Mouse (Mus musculus) lung, adult 2 months (tissue): Measurements from ENCODE around the gene Trit1.

Experiments used
- CTCF ChIP-seq: fragments of 200-500 bp; IDR thresholded peaks from 2 replicates; pipeline ENCODE4 v1.5.1; 2011; ENCODE audit warnings: mild to moderate bottlenecking, low read length, control low read depth; ENCODE audit not compliant: insufficient read depth
- POLR2A ChIP-seq: fragments of 200-500 bp; IDR thresholded peaks from 2 replicates; pipeline ENCODE4 v1.6.1; 2011; ENCODE audit warnings: low read depth, mild to moderate bottlenecking, control low read depth, low read length, borderline replicate concordance; ENCODE audit errors: extremely low read depth

GRCm38 (mm10) chr4:123000130-123000529 lies 16.3 kb upstream of the Trit1 start:
- TF ChIP-seq CTCF (no peak), POLR2A (no peak)
